Mouse (Mus musculus): ENCODE data around the gene Ppp3r2.

DNA sequence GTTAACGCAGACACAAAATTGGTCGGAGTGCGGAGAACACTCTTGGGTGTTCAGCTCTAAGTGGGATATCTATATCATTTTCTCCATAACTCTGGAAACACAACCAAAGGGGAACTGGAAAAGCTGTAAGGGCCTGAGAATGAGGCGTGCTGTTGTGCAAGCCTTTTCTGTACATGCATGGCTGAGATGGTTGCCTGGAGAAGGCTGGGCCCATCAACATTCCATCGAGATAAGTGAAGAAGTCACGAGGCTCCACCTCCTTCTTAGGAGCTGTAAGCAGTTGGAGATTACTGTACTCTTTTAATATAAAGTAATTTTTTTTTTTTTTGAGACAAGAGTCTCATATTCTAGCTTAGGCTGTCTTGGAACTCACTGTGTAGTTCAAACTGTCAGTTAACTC lies 5.8 kb downstream of the Ppp3r2 start:
- no peak for TF ChIP-seq CTCF (IDR thresholded peaks at IDR 0.05; ENCODE audit: insufficient read depth, low read depth, low read length)
- TF ChIP-seq POLR2A (IDR thresholded peaks at IDR 0.05; ENCODE audit: insufficient read depth, low read depth, low read length) = no peak
